In the genomic region with DNA sequence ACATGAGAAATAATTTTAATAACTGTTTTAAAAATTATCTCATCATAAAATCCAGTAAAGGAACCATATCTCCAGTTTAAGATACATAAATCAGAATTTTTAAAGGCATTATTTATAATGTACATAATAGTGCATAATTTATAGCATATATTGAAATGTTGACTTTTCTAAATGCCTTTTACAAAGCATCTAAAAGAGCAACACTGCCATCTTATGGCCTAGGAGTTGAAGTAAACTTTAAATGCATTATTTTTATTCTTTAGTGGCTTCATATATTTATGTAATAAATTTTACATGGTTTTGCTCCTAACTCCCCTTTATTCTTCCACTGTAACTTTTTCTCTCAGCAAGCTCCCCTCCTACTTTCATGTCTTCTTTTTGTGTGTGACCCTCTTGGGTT, we compare ENCODE assay signal across 19 mouse cellular contexts.
DNase-seq lines count a peak whose midpoint lies in the region; ATAC-seq and TF ChIP-seq lines count a peak whose summit lies in the region.
"Had no signal": no experiment of that assay in that cellular context is flagged by ENCODE, and none has a peak within 500 bp of the region (broad histone marks: within the 10 kb centered on the region; RNA-seq: fewer than 3 reads in every experiment).

No protein-coding gene starts in this region.

- H3K9me3 ChIP-seq in forebrain, postnatal 0 days (ENCODE audit: low read length) = no peaks in the 10 kb centered on the region
- no peaks in the 10 kb centered on the region for H3K9me3 ChIP-seq in forebrain, embryonic 11.5 days (ENCODE audit: control insufficient read depth, low read length)
- H3K9me3 ChIP-seq in midbrain, embryonic 14.5 days (ENCODE audit: control insufficient read depth, low read length) = no peaks in the 10 kb centered on the region
- H3K9me3 ChIP-seq in midbrain, embryonic 11.5 days (ENCODE audit: control insufficient read depth, low read length) = no peaks in the 10 kb centered on the region
- H3K9me3 ChIP-seq: midbrain, embryonic 13.5 days had no signal

- H3K4me1 ChIP-seq in forebrain, postnatal 0 days (ENCODE audit: insufficient read depth) = no peaks in the 10 kb centered on the region
- no peaks in the 10 kb centered on the region for H3K4me1 ChIP-seq in forebrain, embryonic 11.5 days (replicated peaks; ENCODE audit: control insufficient read depth, insufficient read depth, low read length)
- no peaks in the 10 kb centered on the region for H3K4me1 ChIP-seq in midbrain, embryonic 14.5 days (ENCODE audit: control insufficient read depth, insufficient read depth, low read length)
- H3K4me1 ChIP-seq in midbrain, embryonic 11.5 days (ENCODE audit: control insufficient read depth, insufficient read depth, low read length) = no peaks in the 10 kb centered on the region
- H3K4me1 ChIP-seq: midbrain, embryonic 13.5 days had no signal

- ATAC-seq in forebrain, postnatal 0 days = no peak
- no peak for ATAC-seq in forebrain, embryonic 11.5 days (replicated peaks; ENCODE audit: low FRiP score)
- no peak for ATAC-seq in midbrain, embryonic 14.5 days (ENCODE audit: low FRiP score, low TSS enrichment)
- no peak for ATAC-seq in midbrain, embryonic 11.5 days (ENCODE audit: low FRiP score)
- ATAC-seq: midbrain, embryonic 13.5 days had no signal

- H3K9ac ChIP-seq in forebrain, postnatal 0 days = no peak overlapping the region
- H3K9ac ChIP-seq in forebrain, embryonic 11.5 days (ENCODE audit: low read length) = no peak overlapping the region
- no peak overlapping the region for H3K9ac ChIP-seq in midbrain, embryonic 14.5 days (replicated peaks; ENCODE audit: low read length)
- H3K9ac ChIP-seq in midbrain, embryonic 11.5 days (ENCODE audit: low read length) = no peak overlapping the region
- H3K9ac ChIP-seq: midbrain, embryonic 13.5 days had no signal

- H3K36me3 ChIP-seq in forebrain, postnatal 0 days (ENCODE audit: insufficient read depth) = no peaks in the 10 kb centered on the region
- H3K36me3 ChIP-seq in forebrain, embryonic 11.5 days (ENCODE audit: control insufficient read depth, insufficient read depth, low read length) = no peaks in the 10 kb centered on the region
- no peaks in the 10 kb centered on the region for H3K36me3 ChIP-seq in midbrain, embryonic 14.5 days (ENCODE audit: control insufficient read depth, insufficient read depth, low read length)
- no peaks in the 10 kb centered on the region for H3K36me3 ChIP-seq in midbrain, embryonic 11.5 days (ENCODE audit: control insufficient read depth, insufficient read depth, low read length)
- H3K36me3 ChIP-seq: midbrain, embryonic 13.5 days had no signal

- peak; percentile 20 for DNase-seq in forebrain, postnatal 0 days
- DNase-seq in forebrain, embryonic 11.5 days (ENCODE audit: low spot score) = no peak
- DNase-seq in midbrain, embryonic 14.5 days = peak; percentile 65
- no peak for DNase-seq in midbrain, embryonic 11.5 days (ENCODE audit: low spot score, missing footprints)
- DNase-seq in R1 (ENCODE audit: low read depth, low spot score) = peak; percentile 11
- DNase-seq in mesoderm, embryonic 11.5 days (ENCODE audit: low read depth, low spot score) = peak; percentile 1
- DNase-seq in urinary bladder, postnatal 10 days (ENCODE audit: low spot score) = no peak
- no peak for DNase-seq in thymus, postnatal 4 days
- DNase-seq: adrenal gland, postnatal 14 days; cerebellum, adult 9-10 months; gastrocnemius, postnatal 25 days; heart, postnatal 10 days; kidney, adult 8-10 months; layer of hippocampus, postnatal 36 days; left cerebral cortex, postnatal 4 days; lung, adult 2 months; spleen, adult 18-20 months had no signal

- peak; percentile 24 for TF ChIP-seq CTCF in forebrain, postnatal 0 days (IDR thresholded peaks at IDR 0.05; ENCODE audit: low read depth)

- H3K27ac ChIP-seq in forebrain, postnatal 0 days (ENCODE audit: low read depth, low read length) = no peak overlapping the region
- no peak overlapping the region for H3K27ac ChIP-seq in forebrain, embryonic 11.5 days (ENCODE audit: low read depth, low read length)
- H3K27ac ChIP-seq in midbrain, embryonic 14.5 days (replicated peaks; ENCODE audit: low read depth, low read length) = no peak overlapping the region
- H3K27ac ChIP-seq in midbrain, embryonic 11.5 days (ENCODE audit: low read depth, low read length) = no peak overlapping the region
- H3K27ac ChIP-seq: macrophage; midbrain, embryonic 13.5 days had no signal

- no peak overlapping the region for H3K4me3 ChIP-seq in forebrain, postnatal 0 days (ENCODE audit: low read depth, low read length)
- H3K4me3 ChIP-seq in forebrain, embryonic 11.5 days (ENCODE audit: low read depth, low read length) = no peak overlapping the region
- no peak overlapping the region for H3K4me3 ChIP-seq in midbrain, embryonic 14.5 days (replicated peaks; ENCODE audit: low read depth, low read length)
- no peak overlapping the region for H3K4me3 ChIP-seq in midbrain, embryonic 11.5 days (ENCODE audit: low read depth, low read length)
- H3K4me3 ChIP-seq: midbrain, embryonic 13.5 days had no signal

- no peak overlapping the region for H3K4me2 ChIP-seq in forebrain, postnatal 0 days (ENCODE audit: low read depth)
- no peak overlapping the region for H3K4me2 ChIP-seq in forebrain, embryonic 11.5 days (ENCODE audit: low read depth, low read length, severe bottlenecking)
- H3K4me2 ChIP-seq in midbrain, embryonic 14.5 days (ENCODE audit: low read length) = no peak overlapping the region
- H3K4me2 ChIP-seq in midbrain, embryonic 11.5 days = no peak overlapping the region
- H3K4me2 ChIP-seq: midbrain, embryonic 13.5 days had no signal

- H3K27me3 ChIP-seq in forebrain, postnatal 0 days (ENCODE audit: insufficient read depth, low read length) = no peaks in the 10 kb centered on the region
- no peaks in the 10 kb centered on the region for H3K27me3 ChIP-seq in forebrain, embryonic 11.5 days (ENCODE audit: control insufficient read depth, insufficient read depth, low read length)
- H3K27me3 ChIP-seq in midbrain, embryonic 14.5 days (ENCODE audit: control insufficient read depth, insufficient read depth, low read length) = no peaks in the 10 kb centered on the region
- H3K27me3 ChIP-seq in midbrain, embryonic 11.5 days (ENCODE audit: control insufficient read depth, insufficient read depth, low read length) = no peaks in the 10 kb centered on the region
- H3K27me3 ChIP-seq: midbrain, embryonic 13.5 days had no signal

Comparison
In these comparisons a context has a peak if more than half of its experiments do, and no peak if none do; other contexts are left out.
1. DNase-seq: peak in forebrain, postnatal 0 days (single experiment), midbrain, embryonic 14.5 days (single experiment), R1 (single experiment) and mesoderm, embryonic 11.5 days (single experiment); none in forebrain, embryonic 11.5 days (single experiment), midbrain, embryonic 11.5 days (single experiment), urinary bladder, postnatal 10 days (single experiment) and thymus, postnatal 4 days (single experiment).